Mouse (Mus musculus) liver, embryonic 14.5 days (tissue): ENCODE measurements around the gene Gba. TPM values are rescaled to one million over a fixed set of nuclear protein-coding genes. Genes with fewer than 3 reads are reported as not detected.
A peak's percentile ranks its signal among the peaks of the same experiment; 100 is the strongest.
"Not testable (repeated sequence)": the region's sequence is repeated elsewhere in the genome, so short reads cannot be mapped to it uniquely, and the experiment has no call there.

Experiments
- ATAC-seq: fragments of 200-750 bp; cut with Nextera tagmentation; 2 replicates; pipeline ENCODE4 v1.8.0; 2017; ENCODE audit warnings: moderate number of reproducible peaks, mild to moderate bottlenecking, moderate library complexity; ENCODE audit not compliant: insufficient read depth
- DNase-seq, 3 experiments: peaks; one replicate each; pipeline ENCODE4 v3.0.0-alpha.2; 2012 to 2013; ENCODE audit warnings: low read depth in 3 of 3, low spot score in 3 of 3
- H3K27ac ChIP-seq: fragments of 300-500 bp; sonication (generic); 2 replicates; pipeline ENCODE4 v1.5.1; 2014; ENCODE audit warnings: moderate library complexity, mild to moderate bottlenecking, control low read depth, inconsistent platforms
- H3K27me3 ChIP-seq: fragments of 300-500 bp; sonication (generic); 2 replicates; pipeline ENCODE4 v1.6.1; 2014; ENCODE audit warnings: mild to moderate bottlenecking, low read length, moderate library complexity; ENCODE audit not compliant: control insufficient read depth, insufficient read depth
- H3K36me3 ChIP-seq: fragments of 300-500 bp; sonication (generic); replicated peaks from 2 replicates; pipeline ENCODE4 v1.6.1; 2014; ENCODE audit warnings: low read depth; ENCODE audit not compliant: control insufficient read depth, insufficient read depth
- H3K4me1 ChIP-seq, 2 experiments: fragments of 200-500 bp in 1 of 2; fragments of 300-500 bp in 1 of 2; sonication (generic) in 1 of 2; replicated peaks; 2 replicates each; pipeline ENCODE4 v1.6.1; 2012 to 2014; ENCODE audit warnings: antibody characterized with exemption in 1 of 2, inconsistent platforms in 1 of 2, low read length in 1 of 2; ENCODE audit not compliant: control insufficient read depth in 2 of 2, insufficient read depth in 2 of 2
- H3K4me2 ChIP-seq: fragments of 300-500 bp; sonication (generic); 2 replicates; pipeline ENCODE4 v1.6.1; 2014; ENCODE audit warnings: low read depth, mild to moderate bottlenecking, control low read depth, moderate library complexity
- H3K4me3 ChIP-seq, 2 experiments: fragments of 200-500 bp in 1 of 2; fragments of 300-500 bp in 1 of 2; sonication (generic) in 1 of 2; 2 replicates each; pipeline ENCODE4 v1.5.1; 2012 to 2014; ENCODE audit warnings: low read depth in 2 of 2, low read length in 2 of 2, mild to moderate bottlenecking in 2 of 2, control low read depth in 1 of 2, inconsistent platforms in 1 of 2, moderate library complexity in 1 of 2; ENCODE audit not compliant: insufficient read depth in 1 of 2
- H3K9ac ChIP-seq: fragments of 300-500 bp; sonication (generic); replicated peaks from 2 replicates; pipeline ENCODE4 v1.6.1; 2014; ENCODE audit warnings: mild to moderate bottlenecking, control low read depth, moderate library complexity
- H3K9me3 ChIP-seq: fragments of 300-500 bp; sonication (generic); 2 replicates; pipeline ENCODE4 v1.6.1; 2016; ENCODE audit warnings: low read length, mixed read lengths; ENCODE audit not compliant: control insufficient read depth
- CTCF ChIP-seq: IDR thresholded peaks from 2 replicates; pipeline ENCODE4 v1.5.1; 2016; ENCODE audit warnings: antibody characterized with exemption, low read depth, control low read depth
- EP300 ChIP-seq: IDR thresholded peaks from 2 replicates; pipeline ENCODE4 v1.6.1; 2016; ENCODE audit warnings: antibody characterized with exemption, low read depth
- WGBS: fragments of 180-500 bp; shearing (Covaris S2); extraction: QIAGEN DNeasy Blood & Tissue Kit; methylation state at CpG from one replicate; pipeline ENCODE4 v1.1.7; 2014; ENCODE audit not compliant: insufficient replicate concordance; 5-methylcytosine and 5-hydroxymethylcytosine counted together
- polyA plus RNA-seq, 2 experiments: library from polyadenylated mRNA; depleted of rRNA in 1 of 2; stranded (reverse) in 1 of 2; unstranded in 1 of 2; fragments of >200 nt; fragmentation: Nextera tagmentation in 1 of 2; extraction: Ambion mirVana in 1 of 2; gene quantifications; 2 replicates each; pipeline versions ENCODE4 v1.2.1 to v1.2.3; 2012 to 2014

Gba gene
- polyA plus RNA-seq, 2 experiments: 16.5 to 21.2 TPM

GRCm38 (mm10) chr3:89159616-89160344, 42.9 kb upstream of the Gba start, which contains the start of gene Hcn3:
TSS of gene Hcn3 (minus strand) at chr3:89160196.
- Histone ChIP-seq H3K4me1 (peaks cover 10 to 16% of the 10 kb centered on the region in 2 experiments; a peak in 3 of 4 replicates), H3K36me3 (no peaks in the 10 kb centered on the region), H3K27ac (no peak within 1 kb of the TSS), H3K4me2 (peak within 1 kb of the TSS; percentile 88), H3K4me3 (peak within 1 kb of the TSS; percentile 51 to 60), H3K27me3 (peaks cover 9% of the 10 kb centered on the region), H3K9me3 (no peaks in the 10 kb centered on the region), H3K9ac (peak within 1 kb of the TSS; percentile 4; the same call in 1 of the 2 replicates)
- peak; percentile 59 to 61 (median 60) for DNase-seq
- TF ChIP-seq EP300 (no peak), CTCF (peak; percentile 68)
- ATAC-seq: peak; percentile 21; the same call in 1 of the 2 replicates
- under 1% methylated on average over 62 of the region's 66 CpGs for WGBS

- DNase-seq, H3K27me3 ChIP-seq, H3K9me3 ChIP-seq, ATAC-seq, H3K4me2 ChIP-seq, H3K36me3 ChIP-seq, H3K4me3 ChIP-seq, H3K27ac ChIP-seq, H3K9ac ChIP-seq: not testable (repeated sequence)
- peaks cover 16 to 25% of the 10 kb centered on the region in 2 experiments for H3K4me1 ChIP-seq
Observed at GRCm38 (mm10) chr3:89161207-89161606, 41.5 kb upstream of the Gba start.

GRCm38 (mm10) chr3:89161786-89162185, 40.9 kb upstream of the Gba start:
- no peak overlapping the region for H3K27ac ChIP-seq
- DNase-seq: no peak
- peaks cover 16 to 31% of the 10 kb centered on the region in 2 experiments for H3K4me1 ChIP-seq
- H3K9ac ChIP-seq: no peak overlapping the region
- 71% methylated on average over 4 of the region's 4 CpGs for WGBS
- H3K4me3 ChIP-seq: no peak overlapping the region
- ATAC-seq: no peak
- H3K9me3 ChIP-seq: no peaks in the 10 kb centered on the region
- H3K4me2 ChIP-seq: no peak overlapping the region
- H3K27me3 ChIP-seq: peaks cover 9% of the 10 kb centered on the region
- H3K36me3 ChIP-seq: no peaks in the 10 kb centered on the region
- no peak for TF ChIP-seq CTCF
- TF ChIP-seq EP300: no peak

- WGBS: 61% methylated on average over 1 of the region's 1 CpGs
- H3K4me1 ChIP-seq: peaks cover 16 to 31% of the 10 kb centered on the region in 2 experiments
Observed at GRCm38 (mm10) chr3:89163123-89163522, 39.6 kb upstream of the Gba start.

GRCm38 (mm10) chr3:89163643-89164245, 39.0 kb upstream of the Gba start:
- no peak for ATAC-seq
- Histone ChIP-seq H3K4me3 (peak overlapping the region in 1 of 2 experiments; percentile 80; a peak in 2 of 4 replicates), H3K27me3 (peaks cover 2% of the 10 kb centered on the region), H3K36me3 (peaks cover 17% of the 10 kb centered on the region), H3K9ac (peak overlapping the region; percentile 77), H3K4me2 (peak overlapping the region; percentile 93), H3K27ac (peak overlapping the region; percentile 62), H3K9me3 (no peaks in the 10 kb centered on the region), H3K4me1 (peaks cover 16 to 31% of the 10 kb centered on the region in 2 experiments)
- WGBS: 56% methylated on average over 5 of the region's 5 CpGs
- no peak for TF ChIP-seq CTCF
- no peak for TF ChIP-seq EP300
- DNase-seq: no peak

More at GRCm38 (mm10) chr3:89163123-89163522, 39.6 kb upstream of the Gba start:
- Histone ChIP-seq H3K4me3 (no peak overlapping the region), H3K27me3 (peaks cover 8% of the 10 kb centered on the region), H3K36me3 (peaks cover 11% of the 10 kb centered on the region), H3K27ac (no peak overlapping the region), H3K9me3 (no peaks in the 10 kb centered on the region), H3K9ac (no peak overlapping the region), H3K4me2 (no peak overlapping the region)
- ATAC-seq: no peak
- DNase-seq: no peak
- no peak for TF ChIP-seq CTCF
- no peak for TF ChIP-seq EP300
